Mouse (Mus musculus): ENCODE data around the gene Zc2hc1c.

Zc2hc1c gene

DNA sequence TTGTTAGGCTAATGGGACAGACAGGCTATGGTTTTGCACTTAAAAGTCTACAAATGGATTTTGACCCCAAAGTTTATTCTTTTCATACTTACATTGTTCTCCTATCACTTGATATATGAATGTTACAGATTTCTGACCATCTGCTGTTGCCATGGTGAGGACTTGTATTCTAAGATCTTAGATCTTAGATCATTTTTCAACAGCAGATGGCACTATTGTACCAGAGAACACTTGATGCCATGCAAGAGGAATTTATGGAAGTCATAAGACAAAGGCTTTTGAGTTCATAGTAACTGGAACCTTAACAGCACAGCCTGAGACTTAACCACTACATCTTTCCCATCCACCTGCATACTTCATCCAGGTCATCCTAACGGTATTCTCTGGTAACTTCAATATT lies 52.7 kb downstream of the Zc2hc1c start:
- DNase-seq, result no peak

DNA sequence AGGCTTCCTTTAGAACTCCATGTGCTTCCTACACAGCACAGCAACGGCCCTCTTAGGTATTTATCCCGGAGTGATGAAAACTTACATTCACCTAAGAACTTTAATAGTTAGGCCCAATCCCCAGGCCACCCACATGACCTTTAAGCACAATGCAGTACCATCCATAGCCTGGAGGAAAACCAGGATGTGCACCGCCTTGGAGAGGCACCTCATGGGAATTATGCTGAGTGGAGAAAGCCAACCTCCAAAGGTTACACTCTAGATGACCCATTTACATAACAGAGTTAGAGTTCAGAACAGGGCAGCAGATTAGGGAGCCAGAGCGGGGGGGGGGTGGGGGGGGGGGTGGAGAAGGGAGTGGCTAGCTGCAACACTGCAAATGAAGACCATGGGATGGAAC lies 53.9 kb downstream of the Zc2hc1c start:
- DNase-seq, result no peak

DNA sequence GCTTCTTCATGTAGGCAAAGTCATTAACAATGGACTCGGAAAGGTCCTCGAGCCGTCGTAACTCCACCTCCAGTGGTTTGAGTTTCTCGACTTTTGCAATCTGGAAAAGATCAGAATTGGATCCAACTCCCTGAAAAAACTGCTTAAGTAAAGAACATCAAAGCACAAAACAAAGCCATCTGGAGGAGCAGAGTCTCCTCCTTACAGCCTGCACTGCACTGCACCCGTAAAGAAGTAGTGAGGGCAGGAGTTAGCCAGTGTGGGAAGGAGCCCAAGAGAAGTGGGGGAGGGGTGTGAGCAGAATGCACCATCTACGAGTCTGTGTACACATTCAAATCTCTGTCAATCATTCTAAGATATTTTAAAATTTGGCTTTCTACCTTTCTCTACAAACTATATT lies 55.9 kb downstream of the Zc2hc1c start:
- DNase-seq, result no peak

DNA sequence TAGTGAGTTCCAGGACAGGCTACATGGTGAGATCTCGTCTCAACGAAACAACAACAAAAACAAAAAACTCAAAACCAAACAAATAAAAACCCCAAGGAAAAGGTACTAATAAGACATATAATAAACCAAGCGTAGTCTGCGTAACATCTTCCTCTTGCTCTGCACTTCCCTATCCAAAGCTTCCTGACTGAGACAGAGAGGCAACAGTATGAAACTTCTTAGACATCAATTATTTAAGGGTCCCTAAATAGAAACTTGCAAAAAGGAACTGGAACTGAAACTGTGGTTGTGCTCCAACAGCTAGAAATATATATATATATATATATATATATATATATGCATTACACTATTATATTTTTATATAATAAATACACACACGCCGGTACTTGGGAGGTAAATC lies 57.2 kb downstream of the Zc2hc1c start:
- no peak for DNase-seq

DNA sequence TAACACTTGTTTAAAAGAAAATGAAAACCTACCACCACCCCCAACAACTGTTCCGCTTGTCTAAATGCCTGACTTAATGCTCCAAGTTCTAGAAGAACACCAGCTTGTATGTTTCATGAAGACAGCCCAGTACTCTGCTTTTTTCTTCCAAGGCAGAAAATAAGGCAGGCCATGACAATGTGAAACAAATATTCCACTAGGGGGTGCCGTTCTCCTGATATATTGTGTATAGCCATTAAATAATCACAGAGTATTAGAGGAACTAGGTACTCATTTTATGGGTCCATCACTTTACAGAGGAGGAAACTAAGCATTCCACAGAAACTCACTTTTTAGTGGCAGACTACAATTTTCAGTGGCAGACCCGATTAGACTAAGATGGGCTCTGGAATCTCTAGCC lies 58.0 kb downstream of the Zc2hc1c start:
- peak; percentile 65 for DNase-seq

DNA sequence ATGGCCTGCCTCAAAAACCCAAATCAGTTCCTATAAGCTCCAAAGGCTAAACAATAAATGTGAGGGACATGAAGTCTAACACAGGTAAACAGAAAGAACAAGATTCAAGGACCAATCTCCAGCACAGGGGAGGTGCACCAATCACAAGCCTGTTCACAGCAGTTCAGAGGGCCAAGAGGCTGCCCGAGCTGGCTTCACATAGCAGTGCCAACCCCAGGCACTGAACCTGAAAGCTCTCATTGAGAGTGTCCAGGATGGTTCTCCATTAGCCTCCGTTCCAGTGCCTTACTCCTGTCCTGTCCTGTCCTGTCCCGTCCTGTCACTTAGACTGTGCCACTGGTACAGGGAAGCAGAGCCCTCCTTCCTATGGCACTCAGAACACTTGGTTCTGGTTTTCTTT lies 58.8 kb downstream of the Zc2hc1c start:
- DNase-seq, result no peak

DNA sequence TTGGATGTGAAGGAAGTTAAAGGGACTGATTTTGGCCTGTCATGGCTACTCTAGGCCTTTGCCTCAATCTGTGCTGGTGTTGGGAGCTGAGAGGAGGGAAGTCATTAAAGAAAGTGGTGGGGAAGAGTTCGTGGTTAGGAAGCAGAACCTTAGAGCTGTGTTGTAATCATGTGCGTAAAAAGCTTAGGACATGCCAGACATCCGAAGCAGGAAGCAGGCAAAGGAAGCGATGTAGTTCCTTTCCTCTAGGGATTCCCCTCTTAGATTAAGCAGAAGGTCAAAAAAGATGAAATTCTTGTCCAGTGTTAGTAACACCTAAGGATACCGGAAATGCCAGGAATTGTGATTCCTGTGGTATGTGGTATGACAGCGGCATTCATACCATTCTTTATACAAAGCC lies 59.9 kb downstream of the Zc2hc1c start:
- no peak for DNase-seq
